Mouse (Mus musculus): Measurements from ENCODE around the gene Smarcal1. TPM values are rescaled to one million over a fixed set of nuclear protein-coding genes. Genes with fewer than 3 reads are reported as not detected.

Smarcal1 gene
- 9.3 and 16.7 TPM in 2 replicates for polyA plus RNA-seq (2012; rRNA removed; ENCODE audit: low replicate concordance)

GRCm38 (mm10) chr1:72582947-72583731, at the start of gene Smarcal1:
Smarcal1 (plus strand) TSS chr1:72583251.

GRCm38 (mm10) chr1:72536611-72537351, 46.3 kb upstream of the Smarcal1 start, which contains the start of gene March4:
March4 (minus strand) TSS chr1:72536930.

Other genes starting within 250 kb of the Smarcal1 start
- 0.18 TPM in 2 replicates for gene March4, start 46.3 kb upstream of the Smarcal1 start, polyA plus RNA-seq (2012; rRNA removed; ENCODE audit: low replicate concordance)
- gene Ankar, start 117.3 kb downstream of the Smarcal1 start, polyA plus RNA-seq (2012; rRNA removed; ENCODE audit: low replicate concordance): not detected in 2 replicates
- 169 and 198 TPM in 2 replicates for gene Rpl37a, start 128.0 kb downstream of the Smarcal1 start, polyA plus RNA-seq (2012; rRNA removed; ENCODE audit: low replicate concordance)
- 5.7 and 25.8 TPM in 2 replicates for gene Igfbp2, start 241.3 kb downstream of the Smarcal1 start, polyA plus RNA-seq (2012; rRNA removed; ENCODE audit: low replicate concordance)

All from duodenum, adult 2 months (tissue).